Mouse (Mus musculus): ENCODE measurements around the gene Apeh. TPM values are rescaled to one million over a fixed set of nuclear protein-coding genes. Genes with fewer than 3 reads are reported as not detected.

Apeh gene
- total RNA-seq, 2 experiments from 2014 or later, result 30.7 to 41.3 TPM

GRCm38 (mm10) chr9:108123916-108124315 is 29.5 kb upstream of the Apeh start:
- intact Hi-C loops (cut with DNase I), result no loop called here
- no peak for DNase-seq (ENCODE audit: extremely low spot score in 1 of 2, low spot score in 2 of 2)

GRCm38 (mm10) chr9:108121170-108121969 is 27.0 kb upstream of the Apeh start:
- intact Hi-C loops (cut with DNase I), result no loop called here
- no peak for DNase-seq (ENCODE audit: extremely low spot score in 1 of 2, low spot score in 2 of 2)

- DNase-seq (ENCODE audit: extremely low spot score in 1 of 2, low spot score in 2 of 2), result no peak
These were observed 26.3 kb upstream of the Apeh start for GRCm38 (mm10) chr9:108120671-108121070.

GRCm38 (mm10) chr9:108119891-108120411 is 25.5 kb upstream of the Apeh start:
- DNase-seq (ENCODE audit: extremely low spot score in 1 of 2, low spot score in 2 of 2), result no peak
- intact Hi-C loops (cut with DNase I), result no loop called here

More at GRCm38 (mm10) chr9:108120671-108121070, 26.3 kb upstream of the Apeh start:
- intact Hi-C loops (cut with DNase I), result no loop called here

GRCm38 (mm10) chr9:108117143-108117542 is 22.7 kb upstream of the Apeh start:
- no peak for DNase-seq (ENCODE audit: extremely low spot score in 1 of 2, low spot score in 2 of 2)
- intact Hi-C loops (cut with DNase I), result no loop called here

GRCm38 (mm10) chr9:108115290-108116077 is 21.1 kb upstream of the Apeh start:
- DNase-seq (ENCODE audit: extremely low spot score in 1 of 2, low spot score in 2 of 2), result no peak

GRCm38 (mm10) chr9:108112719-108113340 is 18.4 kb upstream of the Apeh start:
- DNase-seq (ENCODE audit: extremely low spot score in 1 of 2, low spot score in 2 of 2), result no peak
- intact Hi-C loops (cut with DNase I), result no loop called here

More at GRCm38 (mm10) chr9:108115290-108116077, 21.1 kb upstream of the Apeh start:
- intact Hi-C loops (cut with DNase I), result no loop called here

- peak in 1 of 2 experiments; percentile 27 for DNase-seq (ENCODE audit: extremely low spot score in 1 of 2, low spot score in 2 of 2)
- intact Hi-C loops (cut with DNase I), result no loop called here
These were observed 17.3 kb upstream of the Apeh start for GRCm38 (mm10) chr9:108111593-108112121.

- intact Hi-C loops (cut with DNase I), result no loop called here
- DNase-seq (ENCODE audit: extremely low spot score in 1 of 2, low spot score in 2 of 2), result peak in 1 of 2 experiments; percentile 62
These were observed 16.7 kb upstream of the Apeh start for GRCm38 (mm10) chr9:108111101-108111592.

- no peak for DNase-seq (ENCODE audit: extremely low spot score in 1 of 2, low spot score in 2 of 2)
- intact Hi-C loops (cut with DNase I), result no loop called here
These were observed 15.8 kb upstream of the Apeh start for GRCm38 (mm10) chr9:108110160-108110559.

- intact Hi-C loops (cut with DNase I), result no loop called here
These were observed 13.5 kb upstream of the Apeh start for GRCm38 (mm10) chr9:108107867-108108266.

GRCm38 (mm10) chr9:108106090-108106489 is 11.7 kb upstream of the Apeh start:
- DNase-seq (ENCODE audit: extremely low spot score in 1 of 2, low spot score in 2 of 2), result no peak
- intact Hi-C loops (cut with DNase I), result no loop called here

More at GRCm38 (mm10) chr9:108107867-108108266, 13.5 kb upstream of the Apeh start:
- DNase-seq (ENCODE audit: extremely low spot score in 1 of 2, low spot score in 2 of 2), result no peak

GRCm38 (mm10) chr9:108105549-108105863 is 11.1 kb upstream of the Apeh start:
- DNase-seq (ENCODE audit: extremely low spot score in 1 of 2, low spot score in 2 of 2), result no peak
- intact Hi-C loops (cut with DNase I), result no loop called here

GRCm38 (mm10) chr9:108104766-108105548 is 10.6 kb upstream of the Apeh start:
- DNase-seq (ENCODE audit: extremely low spot score in 1 of 2, low spot score in 2 of 2), result no peak
- intact Hi-C loops (cut with DNase I), result no loop called here

- intact Hi-C loops (cut with DNase I), result loop anchor here (5.0 kb wide), 2 partner anchors 88 to 183 kb away; no protein-coding TSS in a partner anchor
- DNase-seq (ENCODE audit: extremely low spot score in 1 of 2, low spot score in 2 of 2), result no peak
These were observed 5.2 kb upstream of the Apeh start for GRCm38 (mm10) chr9:108099619-108100018.

GRCm38 (mm10) chr9:108095949-108096712 is 1.7 kb upstream of the Apeh start:
- intact Hi-C loops (cut with DNase I), result loop anchor here (1.0 to 5.0 kb wide), 3 partner anchors 91 to 186 kb away; no protein-coding TSS in a partner anchor
- DNase-seq (ENCODE audit: extremely low spot score in 1 of 2, low spot score in 2 of 2), result no peak

GRCm38 (mm10) chr9:108095518-108095917 is 1.1 kb upstream of the Apeh start:
- peak; percentile 58 to 64 for DNase-seq (ENCODE audit: extremely low spot score in 1 of 2, low spot score in 2 of 2)
- intact Hi-C loops (cut with DNase I), result loop anchor here (1.0 to 5.0 kb wide), 3 partner anchors 92 to 187 kb away; no protein-coding TSS in a partner anchor

All from left cerebral cortex, postnatal 10 days (tissue).